Mouse (Mus musculus): Measurements from ENCODE around the gene Fa2h.
A peak's percentile ranks its signal among the peaks of the same experiment; 100 is the strongest.

The Fa2h gene

GRCm38 (mm10) chr8:111393391-111394363 is at the start of gene Fa2h:
Gene Fa2h, minus strand, starts transcription at chr8:111393824.
- DNase-seq (ENCODE audit: low spot score), result peak; percentile 94

GRCm38 (mm10) chr8:111439189-111439588 is 45.6 kb upstream of the Fa2h start:
- peak; percentile 92 for DNase-seq (ENCODE audit: low spot score)

- no peak for DNase-seq (ENCODE audit: low spot score)
Measured at GRCm38 (mm10) chr8:111435071-111435828, 41.6 kb upstream of the Fa2h start.

- DNase-seq (ENCODE audit: low spot score), result no peak
Measured at GRCm38 (mm10) chr8:111424646-111425045, 31.0 kb upstream of the Fa2h start.

GRCm38 (mm10) chr8:111424181-111424580 is 30.6 kb upstream of the Fa2h start:
- no peak for DNase-seq (ENCODE audit: low spot score)

- no peak for DNase-seq (ENCODE audit: low spot score)
Measured at GRCm38 (mm10) chr8:111422614-111423013, 29.0 kb upstream of the Fa2h start.

- DNase-seq (ENCODE audit: low spot score), result no peak
Measured at GRCm38 (mm10) chr8:111419171-111419570, 25.5 kb upstream of the Fa2h start.

- peak; percentile 67 for DNase-seq (ENCODE audit: low spot score)
Measured at GRCm38 (mm10) chr8:111418601-111419000, 25.0 kb upstream of the Fa2h start.

- no peak for DNase-seq (ENCODE audit: low spot score)
Measured at GRCm38 (mm10) chr8:111417222-111417621, 23.6 kb upstream of the Fa2h start.

- DNase-seq (ENCODE audit: low spot score), result peak; percentile 35
Measured at GRCm38 (mm10) chr8:111403391-111403790, 9.8 kb upstream of the Fa2h start.

GRCm38 (mm10) chr8:111391268-111391667 is 2.4 kb downstream of the Fa2h start:
- no peak for DNase-seq (ENCODE audit: low spot score)

GRCm38 (mm10) chr8:111390837-111391236 is 2.8 kb downstream of the Fa2h start:
- no peak for DNase-seq (ENCODE audit: low spot score)

- peak; percentile 77 for DNase-seq (ENCODE audit: low spot score)
Measured at GRCm38 (mm10) chr8:111389581-111389980, 4.0 kb downstream of the Fa2h start.

GRCm38 (mm10) chr8:111385915-111386314 is 7.7 kb downstream of the Fa2h start:
- DNase-seq (ENCODE audit: low spot score), result peak; percentile 61

GRCm38 (mm10) chr8:111384628-111385027 is 9.0 kb downstream of the Fa2h start:
- no peak for DNase-seq (ENCODE audit: low spot score)

- DNase-seq (ENCODE audit: low spot score), result no peak
Measured at GRCm38 (mm10) chr8:111375192-111375591, 18.4 kb downstream of the Fa2h start.

- no peak for DNase-seq (ENCODE audit: low spot score)
Measured at GRCm38 (mm10) chr8:111369711-111370110, 23.9 kb downstream of the Fa2h start.

- no peak for DNase-seq (ENCODE audit: low spot score)
Measured at GRCm38 (mm10) chr8:111367350-111367749, 26.3 kb downstream of the Fa2h start.

- no peak for DNase-seq (ENCODE audit: low spot score)
Measured at GRCm38 (mm10) chr8:111366610-111367234, 26.9 kb downstream of the Fa2h start.

- no peak for DNase-seq (ENCODE audit: low spot score)
Measured at GRCm38 (mm10) chr8:111363489-111363888, 30.1 kb downstream of the Fa2h start.

GRCm38 (mm10) chr8:111360579-111361209 is 32.9 kb downstream of the Fa2h start:
- no peak for DNase-seq (ENCODE audit: low spot score)

GRCm38 (mm10) chr8:111359936-111360335 is 33.7 kb downstream of the Fa2h start:
- no peak for DNase-seq (ENCODE audit: low spot score)
